Mouse (Mus musculus) small intestine, adult 10 weeks (tissue): Measurements from ENCODE around the gene Sympk. TPM values are rescaled to one million over a fixed set of nuclear protein-coding genes. Genes with fewer than 3 reads are reported as not detected.

Source experiments
- polyA plus RNA-seq: library from polyadenylated mRNA; stranded (reverse); fragments of 350-450 nt; fragmentation: Illumina TruSeq; extraction: RNeasy Lipid Tissue Mini Kit (QIAGEN cat#74804); gene quantifications from one replicate; pipeline ENCODE4 v1.2.3, GENCODE M21; 2014; ENCODE audit warnings: low replicate concordance

Gene Sympk
- 1.7 TPM for polyA plus RNA-seq

DNA sequence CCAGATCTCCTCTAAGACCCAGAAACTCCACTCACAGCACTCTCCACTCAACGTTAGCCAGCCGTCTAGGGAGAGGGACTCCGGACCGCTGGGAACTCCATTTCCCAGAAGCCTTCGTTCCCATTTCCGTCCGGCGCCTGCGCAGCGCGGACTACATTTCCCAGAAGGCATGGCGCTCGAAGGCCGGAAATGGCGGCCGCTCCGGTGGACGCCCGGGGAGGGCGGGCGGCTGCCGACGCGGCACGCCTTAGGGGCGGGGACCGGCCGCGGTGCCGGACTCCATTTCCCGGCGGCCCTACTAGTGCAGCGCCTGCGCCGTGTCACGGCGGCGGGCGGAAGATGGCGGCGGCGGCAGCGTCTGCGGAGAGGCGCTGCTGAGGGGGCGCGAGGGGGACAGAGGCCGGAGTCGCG, at the start of gene Sympk:
Gene Sympk, plus strand, starts transcription at position 282 of the 411 bp plus-strand sequence.

GRCm38 (mm10) chr7:18987100-18987499, 37.1 kb upstream of the Sympk start, which contains the start of gene Nanos2:
Gene Nanos2 (plus strand): TSS chr7:18987400.

DNA sequence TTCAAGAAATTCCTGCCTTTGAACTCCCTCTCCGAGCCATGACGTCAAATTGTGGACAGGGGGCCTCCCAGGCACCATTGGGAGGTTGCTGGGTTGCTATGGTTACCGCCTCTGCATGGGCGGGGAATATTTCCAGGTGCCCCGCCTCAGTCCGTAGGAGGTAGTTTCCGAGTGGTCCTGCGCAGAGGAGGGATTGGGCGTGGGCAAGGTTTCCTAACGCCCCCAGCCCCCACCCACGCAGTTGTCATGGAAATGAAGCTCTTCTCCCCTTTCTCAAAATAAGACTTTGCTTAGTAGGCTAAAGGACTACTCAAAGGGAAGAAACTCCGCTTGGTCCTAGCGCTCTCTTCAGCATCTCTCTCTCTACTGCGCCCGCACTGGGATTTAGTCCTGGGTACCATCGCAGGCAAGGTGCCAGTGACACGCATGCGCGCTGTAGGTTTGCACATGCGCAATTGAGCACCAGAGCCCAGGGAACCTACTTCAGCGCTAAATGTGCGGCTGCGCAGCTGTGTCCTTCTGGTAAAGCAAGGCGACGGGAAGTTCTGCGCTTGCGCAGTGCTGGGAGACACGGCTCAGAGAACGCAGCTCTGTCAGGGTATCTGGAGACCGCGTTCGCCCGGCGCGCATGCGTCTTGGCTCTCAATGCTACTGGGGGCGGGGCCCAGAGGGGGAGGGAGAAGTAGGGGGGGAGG, 33.4 kb upstream of the Sympk start, which contains the start of gene Mypop:
Gene Mypop, plus strand, starts transcription at position 645 of the 695 bp plus-strand sequence.

GRCm38 (mm10) chr7:19003902-19004630, 20.1 kb upstream of the Sympk start, which contains the start of gene Irf2bp1:
Gene Irf2bp1 (plus strand): TSS chr7:19004044.

GRCm38 (mm10) chr7:19023357-19023814, 791 bp upstream of the Sympk start, which contains the start of gene Foxa3:
Gene Foxa3 (minus strand): TSS chr7:19023538.

GRCm38 (mm10) chr7:19054047-19054776, 30.0 kb downstream of the Sympk start, which contains the start of gene Rsph6a:
Gene Rsph6a (plus strand): TSS chr7:19054690.

GRCm38 (mm10) chr7:19075723-19076585, 51.8 kb downstream of the Sympk start, which contains the start of gene Dmwd:
Gene Dmwd (plus strand): TSS chr7:19076227.

GRCm38 (mm10) chr7:19083701-19084100, 59.5 kb downstream of the Sympk start, which contains the start of gene Dmpk:
Gene Dmpk (plus strand): TSS chr7:19083849.

GRCm38 (mm10) chr7:19094471-19094825, 70.3 kb downstream of the Sympk start, which contains the start of gene Six5:
Gene Six5 (plus strand): TSS chr7:19094594.

Other genes with a start within 250 kb of the Sympk start
- gene Psg19, start 225.9 kb upstream of the Sympk start, polyA plus RNA-seq, result not detected
- not detected for gene Psg17, start 202.8 kb upstream of the Sympk start, polyA plus RNA-seq
- 4.1 TPM for gene Mill2, start 184.4 kb upstream of the Sympk start, polyA plus RNA-seq
- not detected for gene Pglyrp1, start 153.0 kb upstream of the Sympk start, polyA plus RNA-seq
- gene Ccdc61, start 114.0 kb upstream of the Sympk start, polyA plus RNA-seq, result 0.71 TPM
- 0.07 TPM for gene Nova2, start 98.5 kb upstream of the Sympk start, polyA plus RNA-seq
- not detected for gene Nanos2, start 37.0 kb upstream of the Sympk start, polyA plus RNA-seq
- gene Mypop, start 33.1 kb upstream of the Sympk start, polyA plus RNA-seq, result not detected
- gene Irf2bp1, start 20.3 kb upstream of the Sympk start, polyA plus RNA-seq, result 0.52 TPM
- gene Foxa3, start 839 bp upstream of the Sympk start, polyA plus RNA-seq, result 4.9 TPM
- not detected for gene Rsph6a, start 30.3 kb downstream of the Sympk start, polyA plus RNA-seq
- gene Dmwd, start 51.9 kb downstream of the Sympk start, polyA plus RNA-seq, result not detected
- gene Dmpk, start 59.5 kb downstream of the Sympk start, polyA plus RNA-seq, result 1.3 TPM
- gene Six5, start 70.2 kb downstream of the Sympk start, polyA plus RNA-seq, result 0.33 TPM
- gene Gm4969, start 94.0 kb downstream of the Sympk start, polyA plus RNA-seq, result not detected
- gene Fbxo46, start 95.5 kb downstream of the Sympk start, polyA plus RNA-seq, result 0.48 TPM
- 2.7 TPM for gene Qpctl, start 124.9 kb downstream of the Sympk start, polyA plus RNA-seq
- 1.3 TPM for gene Snrpd2, start 125.3 kb downstream of the Sympk start, polyA plus RNA-seq
- 0.22 TPM for gene Gipr, start 141.8 kb downstream of the Sympk start, polyA plus RNA-seq
- not detected for gene Eml2, start 152.0 kb downstream of the Sympk start, polyA plus RNA-seq
- 1.4 TPM for gene Gpr4, start 188.2 kb downstream of the Sympk start, polyA plus RNA-seq
- gene Opa3, start 204.0 kb downstream of the Sympk start, polyA plus RNA-seq, result 6.8 TPM
- gene Vasp, start 247.4 kb downstream of the Sympk start, polyA plus RNA-seq, result 48.9 TPM